Mouse (Mus musculus) monocyte, adult 2 months (primary cell): ENCODE data around the gene Tcl1.
"Not testable (repeated sequence)": the region's sequence is repeated elsewhere in the genome, so short reads cannot be mapped to it uniquely, and the experiment has no call there.

Experiments
- DNase-seq, 2 experiments: peaks; one replicate each; pipeline ENCODE4 v3.0.0; 2022; ENCODE audit warnings: low spot score in 2 of 2, low read depth in 1 of 2

Gene Tcl1

DNA sequence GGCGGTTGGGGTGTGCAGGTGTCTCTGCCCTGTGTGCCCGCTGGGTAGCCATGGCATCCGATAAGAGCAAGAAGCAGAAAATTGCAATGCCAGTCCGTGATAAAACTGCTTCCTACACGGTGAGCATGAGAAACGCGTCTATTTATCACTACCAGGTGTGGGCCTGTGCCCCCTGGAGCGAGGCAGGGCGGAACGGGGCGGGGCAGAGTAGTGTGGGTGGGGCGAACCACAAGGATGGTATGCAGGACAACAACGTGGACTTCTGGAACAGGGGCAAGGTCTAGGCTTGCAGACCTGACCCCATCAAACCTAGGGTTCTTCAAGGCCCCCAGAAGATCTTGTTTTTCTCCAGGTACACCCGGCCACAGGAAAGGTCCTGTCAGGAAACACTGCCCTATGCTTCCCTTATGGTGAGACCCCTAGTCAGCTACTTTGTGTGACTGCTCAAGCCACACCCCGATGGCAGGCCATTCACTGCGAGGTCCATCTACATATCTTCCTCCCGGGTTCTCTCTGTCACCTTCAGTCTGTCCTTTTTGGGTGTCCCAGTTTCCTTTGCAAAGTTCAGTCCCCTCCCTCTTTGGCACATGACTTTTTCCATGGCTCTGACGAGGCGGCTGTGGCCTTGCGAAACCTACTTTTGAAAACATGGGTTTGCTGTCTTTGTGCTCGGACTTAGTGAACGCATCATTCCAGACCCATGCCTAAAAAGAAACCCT is at the start of gene Tcl1:
Tcl1 (minus strand) TSS at position 193 of the 719 bp plus-strand sequence.
- no peak for DNase-seq

DNA sequence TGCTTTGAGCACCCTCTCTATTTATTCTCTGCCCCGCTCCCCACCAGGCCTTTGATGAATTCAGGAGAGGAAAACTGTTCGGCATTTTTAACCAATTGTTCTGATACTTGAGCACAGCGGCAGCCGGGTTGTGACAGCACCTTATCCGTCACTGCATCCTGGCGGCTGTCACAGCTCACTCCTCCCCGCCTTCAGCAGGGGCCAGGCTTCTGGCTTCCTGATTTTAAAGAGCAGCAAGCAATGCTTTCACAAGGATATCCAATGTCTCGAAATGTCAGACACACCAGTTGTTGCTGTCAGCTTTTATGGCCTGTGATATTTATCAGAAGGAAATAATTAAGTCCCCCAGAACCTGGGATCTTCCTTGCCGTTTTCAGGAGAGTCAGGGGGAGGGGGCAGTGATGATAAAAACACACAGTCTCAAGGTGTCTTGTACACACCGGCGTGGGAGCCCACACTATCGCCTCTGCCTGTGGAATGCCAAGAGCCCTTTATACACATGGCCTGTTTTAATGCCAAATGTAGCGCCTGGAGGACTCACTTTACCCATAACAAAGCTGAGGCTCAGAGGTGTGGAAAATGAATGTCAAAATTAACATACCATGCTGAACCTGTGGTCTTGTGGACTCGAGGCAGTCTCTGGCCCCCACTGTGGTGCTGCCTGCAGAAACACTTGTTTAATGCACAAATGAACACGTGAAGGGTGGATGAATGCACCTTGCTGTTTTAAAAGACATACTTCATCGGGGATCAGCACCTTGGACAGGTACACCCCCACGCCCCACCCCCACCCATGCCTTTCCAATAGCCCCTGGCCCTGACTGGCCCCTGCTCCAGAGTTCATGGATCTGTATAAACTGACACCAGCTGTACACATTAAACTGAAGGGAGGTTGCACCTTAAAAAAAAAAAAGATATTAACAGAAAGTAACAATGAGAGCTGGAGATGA is 48.7 kb upstream of the Tcl1 start:
- DNase-seq: no peak

DNA sequence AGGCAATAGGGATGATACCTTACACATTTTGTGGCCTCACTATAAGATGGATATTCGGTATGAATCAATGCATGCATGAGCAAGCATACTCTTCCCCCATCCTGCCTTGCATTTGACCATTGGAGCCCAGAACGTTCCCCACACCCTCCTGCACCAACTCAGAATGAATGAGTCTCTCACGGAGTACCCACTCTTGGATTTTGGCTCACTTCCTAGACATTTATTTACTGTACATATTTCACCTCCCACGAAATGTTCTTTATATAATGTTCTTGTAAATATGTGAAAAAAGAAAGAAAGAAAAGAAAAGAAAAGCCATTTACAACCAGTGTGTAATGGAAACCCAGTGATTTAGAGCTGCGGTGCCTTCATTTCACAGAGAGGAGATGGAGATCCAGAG is 44.5 kb upstream of the Tcl1 start:
- DNase-seq: no peak

- DNase-seq: no peak
These were observed 43.5 kb upstream of the Tcl1 start for GRCm38 (mm10) chr12:105266096-105266495.

DNA sequence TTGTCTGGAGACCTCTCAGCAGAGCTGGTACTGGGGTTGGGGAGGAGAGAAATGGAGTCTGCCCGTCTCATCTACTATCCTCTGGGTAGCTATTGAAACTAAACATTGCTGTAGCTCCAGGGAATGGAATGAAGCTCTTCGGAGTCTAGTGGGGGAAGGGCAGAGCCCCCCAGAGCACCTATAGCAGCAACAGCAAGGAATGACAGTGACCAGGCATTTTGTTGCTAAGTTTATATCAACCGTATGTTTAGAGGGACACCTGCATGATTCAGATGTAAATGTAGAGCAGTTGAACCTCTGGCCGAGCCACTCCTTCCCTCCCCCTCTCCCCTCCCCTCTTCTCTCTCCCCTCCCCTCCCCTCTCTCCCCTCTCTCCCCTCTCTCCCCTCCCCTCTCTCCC is 36.6 kb upstream of the Tcl1 start:
- no peak for DNase-seq

DNA sequence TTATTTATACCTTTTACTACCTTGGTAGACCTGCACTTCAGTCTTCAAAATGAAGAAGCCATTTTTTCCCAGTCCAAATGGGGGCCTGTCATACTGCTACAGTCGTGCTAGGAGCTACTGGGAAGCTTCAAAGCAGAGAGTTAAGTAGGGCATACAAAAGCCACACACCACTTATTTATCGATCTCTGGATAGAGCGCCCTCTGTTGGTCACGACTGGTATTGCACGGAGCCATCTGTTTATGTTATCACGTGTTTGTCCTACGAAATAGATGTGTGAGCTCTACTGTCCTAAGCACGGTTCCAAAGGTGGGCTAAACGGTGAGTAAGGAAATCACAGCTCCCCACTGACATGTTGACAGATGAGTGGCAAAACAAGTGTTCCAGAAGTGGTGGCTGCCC is 36.2 kb upstream of the Tcl1 start:
- DNase-seq: no peak

DNA sequence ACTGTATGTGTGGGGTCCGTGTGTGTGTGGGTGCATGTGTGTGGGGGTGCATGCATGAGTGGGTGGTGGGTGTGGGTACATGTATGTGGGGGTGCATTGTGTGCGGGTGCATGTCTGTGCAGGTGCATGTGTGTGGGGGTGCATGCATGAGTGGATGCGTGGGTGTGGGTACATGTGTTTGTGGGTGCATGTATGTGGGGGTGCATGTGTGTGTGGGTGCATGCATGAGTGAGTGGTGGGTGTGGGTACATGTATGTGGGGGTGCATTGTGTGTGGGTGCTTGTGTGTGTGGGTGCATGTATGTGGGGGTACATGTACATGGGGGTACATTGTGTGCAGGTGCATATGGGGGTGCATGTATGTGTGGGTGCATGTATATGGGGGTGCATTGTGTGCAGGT is 31.2 kb upstream of the Tcl1 start:
- no peak for DNase-seq

GRCm38 (mm10) chr12:105248763-105249233 is 26.2 kb upstream of the Tcl1 start:
- no peak for DNase-seq

DNA sequence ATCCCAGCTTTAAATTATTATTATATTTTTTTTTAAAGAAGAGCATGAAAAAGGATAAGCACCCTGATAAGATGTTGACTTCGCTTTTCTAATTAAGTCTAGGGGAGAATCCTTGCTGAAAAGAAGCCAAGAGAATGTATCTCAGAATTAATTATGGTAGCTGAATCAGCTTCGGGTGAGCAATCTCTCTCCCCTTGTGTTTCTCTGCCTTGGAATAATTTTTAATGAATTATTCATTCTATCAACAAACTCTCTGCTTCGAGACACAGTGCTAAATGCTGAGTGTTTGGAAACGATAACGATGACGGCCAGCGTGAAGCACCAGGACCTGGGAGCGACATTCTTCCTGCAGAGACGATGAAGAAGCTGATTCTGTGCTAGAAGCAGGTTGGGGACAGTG is 16.5 kb upstream of the Tcl1 start:
- no peak for DNase-seq

DNA sequence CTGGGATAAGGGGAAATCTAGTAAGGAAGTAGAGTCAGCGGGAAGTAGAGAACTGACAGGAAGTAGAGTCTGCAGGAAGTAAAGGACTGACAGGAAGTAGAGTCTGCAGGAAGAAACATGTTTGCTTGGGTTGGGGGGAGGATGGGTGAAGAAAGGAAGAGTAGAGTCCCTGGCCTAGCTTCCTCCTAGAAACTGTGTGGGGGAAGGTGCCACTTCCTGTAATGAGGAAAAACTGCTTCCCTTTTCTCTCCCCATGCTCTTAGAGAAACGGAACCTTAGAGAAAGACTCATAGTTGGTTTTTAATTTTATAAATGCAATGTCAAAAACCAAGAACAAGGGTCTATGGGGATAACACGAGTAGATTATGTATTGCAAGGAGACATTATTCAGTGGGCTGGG is 12.5 kb upstream of the Tcl1 start:
- no peak for DNase-seq

GRCm38 (mm10) chr12:105234362-105234761 is 11.8 kb upstream of the Tcl1 start:
- DNase-seq: no peak

- DNase-seq: no peak
These were observed 2.2 kb upstream of the Tcl1 start for GRCm38 (mm10) chr12:105224621-105225320.

- no peak for DNase-seq
These were observed 5.4 kb downstream of the Tcl1 start for GRCm38 (mm10) chr12:105217101-105217760.

DNA sequence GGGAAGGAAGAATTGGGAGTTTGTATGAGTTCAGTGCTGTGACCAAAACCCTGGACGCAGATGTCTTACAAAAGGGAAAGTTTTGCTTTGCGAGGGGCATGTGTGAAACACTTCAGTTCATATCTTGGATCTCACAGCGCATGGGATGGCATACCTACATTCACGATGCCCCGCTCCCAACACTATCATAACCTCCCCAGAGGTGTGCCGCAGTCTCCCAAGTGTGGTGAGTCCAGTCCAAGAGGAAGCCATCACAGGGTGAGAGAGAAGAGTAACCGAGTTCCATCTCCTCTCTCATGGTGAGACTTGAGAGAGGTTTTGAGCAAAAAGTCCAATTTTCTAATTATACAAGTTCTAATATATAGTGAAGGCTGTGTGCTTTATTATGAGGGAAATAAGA is 13.4 kb downstream of the Tcl1 start:
- DNase-seq: no peak

DNA sequence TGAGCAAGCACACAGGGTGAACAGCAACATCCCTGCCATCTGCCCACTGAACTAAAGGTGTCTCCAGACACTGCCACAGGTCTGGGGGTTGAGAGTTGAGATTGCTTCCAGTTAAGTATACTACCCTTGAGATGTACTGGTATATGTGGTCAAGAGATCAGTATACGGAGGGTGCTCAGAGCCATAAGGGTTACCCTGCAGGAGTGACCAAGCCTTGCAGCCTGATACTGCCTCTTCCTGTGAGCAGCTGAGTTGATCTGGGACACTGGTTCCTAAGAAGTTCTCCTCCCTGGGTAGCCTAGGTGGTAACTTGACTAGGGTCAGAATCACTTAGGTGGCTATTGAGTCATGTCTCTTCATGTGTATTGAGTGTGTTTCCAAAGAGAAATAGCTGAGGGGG is 14.2 kb downstream of the Tcl1 start:
- no peak for DNase-seq

- no peak for DNase-seq
These were observed 15.5 kb downstream of the Tcl1 start for GRCm38 (mm10) chr12:105207071-105207470.

GRCm38 (mm10) chr12:105201657-105202056 is 20.9 kb downstream of the Tcl1 start, which contains the start of gene Tcl1b4:
Gene Tcl1b4, plus strand, starts transcription at chr12:105201957.
- DNase-seq: not testable (repeated sequence)

GRCm38 (mm10) chr12:105199684-105200497 is 22.7 kb downstream of the Tcl1 start:
- DNase-seq: not testable (repeated sequence)

DNA sequence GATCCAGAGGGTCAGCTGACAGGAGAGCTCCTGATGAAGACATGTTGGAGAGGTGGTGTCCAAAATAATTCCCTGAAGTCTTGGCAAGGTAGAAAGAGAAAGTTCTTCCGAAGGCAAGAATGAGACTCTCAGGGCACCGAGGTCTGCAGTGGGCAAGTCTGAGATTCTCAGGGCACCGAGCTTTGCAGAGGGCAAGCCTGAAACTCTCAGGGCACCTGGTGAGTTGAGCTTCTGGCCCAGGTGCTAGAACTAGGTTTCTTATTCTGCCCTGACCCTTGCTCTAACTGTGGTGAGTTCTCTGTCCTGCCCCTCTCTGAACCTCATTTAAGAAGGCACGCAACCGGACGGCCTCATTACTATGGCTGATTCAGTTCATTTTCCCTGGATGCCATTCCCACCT is 31.9 kb downstream of the Tcl1 start, which contains the start of gene Tcl1b3:
Tcl1b3 (plus strand) TSS at position 301 of the 400 bp plus-strand sequence.
- DNase-seq: not testable (repeated sequence)

- not testable (repeated sequence) for DNase-seq
These were observed 33.6 kb downstream of the Tcl1 start for GRCm38 (mm10) chr12:105188980-105189379.
